Mouse (Mus musculus): ENCODE data around the gene Pex11a. TPM values are rescaled to one million over a fixed set of nuclear protein-coding genes. Genes with fewer than 3 reads are reported as not detected.

Gene Pex11a
- polyA plus RNA-seq, 1 experiment from 2014 or later = 23.9 TPM

DNA sequence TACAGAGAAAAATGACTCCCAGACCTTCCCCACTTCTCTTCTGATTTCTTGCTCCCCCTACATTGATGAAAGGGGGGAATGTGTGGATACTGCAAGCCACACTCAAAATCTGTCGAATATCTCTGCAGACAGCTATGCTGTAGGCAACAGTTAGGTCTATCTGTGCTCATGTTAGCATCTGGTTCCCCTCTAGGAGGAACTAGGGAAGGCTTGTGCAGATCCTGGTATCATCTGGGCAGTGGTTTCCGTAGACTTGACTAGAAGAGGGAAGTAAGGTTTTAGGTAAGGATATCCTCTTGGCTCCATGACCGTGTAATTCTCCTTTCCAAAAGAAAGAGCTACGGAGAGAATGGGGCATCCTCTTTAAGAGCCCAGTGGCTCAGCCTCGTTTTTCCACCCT, 1.7 kb upstream of the Pex11a start:
- H3K36me3 ChIP-seq (ENCODE audit: insufficient read depth, low read length) = no peaks in the 10 kb centered on the region
- H3K27me3 ChIP-seq (replicated peaks; ENCODE audit: insufficient read depth, low read length) = no peaks in the 10 kb centered on the region
- no peak for TF ChIP-seq CTCF (IDR thresholded peaks at IDR 0.05)
- no peak for TF ChIP-seq EP300 (IDR thresholded peaks at IDR 0.05)
- WGBS = 67% methylated on average over 5 of the region's 5 CpGs
- no peak overlapping the region for H3K9ac ChIP-seq (replicated peaks; ENCODE audit: low read depth)
- no peak overlapping the region for H3K27ac ChIP-seq (ENCODE audit: low read length)
- no peaks in the 10 kb centered on the region; the same call in 1 of the 2 replicates for H3K4me1 ChIP-seq (ENCODE audit: insufficient read depth, low read depth, low read length)
- H3K9me3 ChIP-seq (ENCODE audit: low read length) = no peaks in the 10 kb centered on the region
- H3K4me2 ChIP-seq (replicated peaks; ENCODE audit: low read depth, low read length) = no peak overlapping the region
- ATAC-seq = no peak
- DNase-seq (ENCODE audit: low spot score) = no peak
- H3K4me3 ChIP-seq (ENCODE audit: low read depth, low read length) = no peak overlapping the region

DNA sequence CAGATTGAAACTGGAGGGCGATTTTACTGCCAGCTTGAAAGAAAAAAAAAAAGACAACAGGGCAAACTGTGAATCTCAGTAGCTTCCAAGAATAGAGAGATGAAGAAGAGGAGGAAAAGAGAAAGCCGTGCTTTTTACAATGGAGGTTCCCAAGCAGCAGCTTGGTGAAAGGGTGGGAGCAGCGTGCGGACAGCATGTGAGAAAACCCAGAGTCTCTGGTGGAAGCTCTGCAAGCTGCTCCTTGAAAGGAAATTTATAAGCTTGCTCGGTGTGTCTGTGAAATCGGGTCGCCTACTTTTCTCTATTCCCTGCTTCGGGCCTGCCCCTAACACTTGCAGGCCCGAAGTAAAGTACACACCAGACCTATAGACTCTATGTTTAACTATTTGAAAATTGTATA, 1.1 kb upstream of the Pex11a start:
- Histone ChIP-seq H3K4me1 (ENCODE audit: insufficient read depth, low read depth, low read length) (no peaks in the 10 kb centered on the region; the same call in 1 of the 2 replicates), H3K27ac (ENCODE audit: low read length) (no peak overlapping the region), H3K4me2 (replicated peaks; ENCODE audit: low read depth, low read length) (no peak overlapping the region), H3K9ac (replicated peaks; ENCODE audit: low read depth) (no peak overlapping the region), H3K27me3 (replicated peaks; ENCODE audit: insufficient read depth, low read length) (no peaks in the 10 kb centered on the region), H3K36me3 (ENCODE audit: insufficient read depth, low read length) (no peaks in the 10 kb centered on the region), H3K9me3 (ENCODE audit: low read length) (no peaks in the 10 kb centered on the region), H3K4me3 (ENCODE audit: low read depth, low read length) (no peak overlapping the region)
- DNase-seq (ENCODE audit: low spot score) (no peak), ATAC-seq (no peak)
- TF ChIP-seq CTCF (IDR thresholded peaks at IDR 0.05) (no peak), EP300 (IDR thresholded peaks at IDR 0.05) (no peak)
- whole genome bisulfite sequencing = 91% methylated on average over 9 of the region's 9 CpGs

DNA sequence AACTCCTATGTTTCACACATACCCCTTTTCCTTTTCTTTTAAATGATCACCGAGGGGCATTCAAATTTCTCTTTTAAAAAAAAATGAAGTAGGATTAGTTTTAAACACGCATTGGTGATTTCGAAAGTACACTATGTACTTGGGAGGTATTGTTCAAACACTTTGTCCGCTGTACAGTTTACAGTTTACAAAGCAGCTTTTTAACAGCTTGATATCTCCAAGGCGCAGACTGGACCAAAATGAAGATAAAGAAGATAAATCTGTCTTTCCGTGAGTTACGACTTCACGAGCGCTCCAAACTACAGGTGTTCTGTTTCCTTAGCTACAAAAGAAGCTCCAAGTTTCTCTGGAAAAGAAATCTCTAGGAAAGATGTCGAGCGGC, 663 bp downstream of the Pex11a start:
- no peaks in the 10 kb centered on the region for H3K36me3 ChIP-seq (ENCODE audit: insufficient read depth, low read length)
- H3K27me3 ChIP-seq (replicated peaks; ENCODE audit: insufficient read depth, low read length) = no peaks in the 10 kb centered on the region
- WGBS = 9% methylated on average over 11 of the region's 11 CpGs
- peak overlapping the region; percentile 16; the same call in 1 of the 2 replicates for H3K9ac ChIP-seq (replicated peaks; ENCODE audit: low read depth)
- H3K9me3 ChIP-seq (ENCODE audit: low read length) = no peaks in the 10 kb centered on the region
- ATAC-seq (peak; percentile 40; the same call in 1 of the 2 replicates), DNase-seq (ENCODE audit: low spot score) (peak; percentile 34)
- TF ChIP-seq CTCF (IDR thresholded peaks at IDR 0.05) = no peak
- TF ChIP-seq EP300 (IDR thresholded peaks at IDR 0.05) = no peak
- peak overlapping the region; percentile 57 for H3K4me3 ChIP-seq (ENCODE audit: low read depth, low read length)
- H3K4me2 ChIP-seq (replicated peaks; ENCODE audit: low read depth, low read length) = peak overlapping the region; percentile 78
- H3K4me1 ChIP-seq (ENCODE audit: insufficient read depth, low read depth, low read length) = no peaks in the 10 kb centered on the region; the same call in 1 of the 2 replicates
- peak overlapping the region; percentile 60 for H3K27ac ChIP-seq (ENCODE audit: low read length)

DNA sequence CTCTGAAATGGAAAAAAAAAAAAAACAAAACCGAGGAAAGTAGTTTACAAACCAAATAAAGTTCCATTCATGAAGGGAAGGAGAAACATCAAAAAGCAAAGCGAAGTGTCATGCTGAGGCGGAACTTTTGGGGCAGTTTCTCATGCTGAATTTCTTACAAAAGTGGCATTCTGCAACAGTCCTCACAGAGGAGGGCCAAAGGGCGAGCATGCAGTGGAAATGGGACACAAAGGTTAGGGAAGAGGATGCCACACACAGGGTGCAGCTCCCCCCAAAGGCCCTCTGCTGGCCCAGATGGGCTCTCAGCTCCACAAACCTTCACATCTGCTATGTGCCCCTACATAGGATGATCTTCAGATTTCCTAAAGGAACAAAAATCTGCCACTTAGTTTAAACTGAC, 2.7 kb downstream of the Pex11a start:
- H3K9ac ChIP-seq (replicated peaks; ENCODE audit: low read depth) = no peak overlapping the region
- H3K36me3 ChIP-seq (ENCODE audit: insufficient read depth, low read length) = no peaks in the 10 kb centered on the region
- no peak for DNase-seq (ENCODE audit: low spot score)
- H3K27ac ChIP-seq (ENCODE audit: low read length) = no peak overlapping the region
- H3K4me3 ChIP-seq (ENCODE audit: low read depth, low read length) = no peak overlapping the region
- no peaks in the 10 kb centered on the region; the same call in 1 of the 2 replicates for H3K4me1 ChIP-seq (ENCODE audit: insufficient read depth, low read depth, low read length)
- no peaks in the 10 kb centered on the region for H3K9me3 ChIP-seq (ENCODE audit: low read length)
- no peak for ATAC-seq
- no peaks in the 10 kb centered on the region for H3K27me3 ChIP-seq (replicated peaks; ENCODE audit: insufficient read depth, low read length)
- TF ChIP-seq EP300 (IDR thresholded peaks at IDR 0.05) (no peak), CTCF (IDR thresholded peaks at IDR 0.05) (no peak)
- no peak overlapping the region for H3K4me2 ChIP-seq (replicated peaks; ENCODE audit: low read depth, low read length)
- WGBS = 78% methylated on average over 4 of the region's 4 CpGs

GRCm38 (mm10) chr7:79738913-79739312, 4.0 kb downstream of the Pex11a start:
- Histone ChIP-seq H3K4me2 (replicated peaks; ENCODE audit: low read depth, low read length) (no peak overlapping the region), H3K9me3 (ENCODE audit: low read length) (no peaks in the 10 kb centered on the region), H3K36me3 (ENCODE audit: insufficient read depth, low read length) (no peaks in the 10 kb centered on the region), H3K4me3 (ENCODE audit: low read depth, low read length) (no peak overlapping the region), H3K27ac (ENCODE audit: low read length) (no peak overlapping the region), H3K9ac (replicated peaks; ENCODE audit: low read depth) (no peak overlapping the region), H3K4me1 (ENCODE audit: insufficient read depth, low read depth, low read length) (no peaks in the 10 kb centered on the region; the same call in 1 of the 2 replicates), H3K27me3 (replicated peaks; ENCODE audit: insufficient read depth, low read length) (no peaks in the 10 kb centered on the region)
- WGBS = 73% methylated on average over 2 of the region's 2 CpGs
- peak; percentile 33 for DNase-seq (ENCODE audit: low spot score)
- no peak for ATAC-seq
- TF ChIP-seq CTCF (IDR thresholded peaks at IDR 0.05) (no peak), EP300 (IDR thresholded peaks at IDR 0.05) (no peak)

DNA sequence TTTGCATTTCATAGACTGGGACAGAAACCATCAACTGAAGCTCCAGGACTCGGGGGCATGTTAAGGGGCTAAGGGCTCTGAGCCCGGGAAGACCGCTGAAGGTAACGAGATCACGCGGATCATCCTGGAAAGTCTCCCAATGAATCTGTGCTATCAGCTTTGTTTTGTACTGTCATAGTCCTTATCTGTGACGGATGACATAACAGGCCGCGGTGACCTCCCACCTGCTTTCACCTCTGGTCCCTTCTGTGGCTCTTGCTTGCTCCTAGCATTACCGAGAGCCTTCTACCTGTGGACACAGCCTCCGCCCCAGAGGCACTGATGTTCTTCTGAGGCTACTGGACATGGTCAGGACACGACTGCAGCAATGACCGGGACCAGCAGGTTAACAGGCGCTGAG, 6.4 kb downstream of the Pex11a start:
- Histone ChIP-seq H3K27me3 (replicated peaks; ENCODE audit: insufficient read depth, low read length) (no peaks in the 10 kb centered on the region), H3K36me3 (ENCODE audit: insufficient read depth, low read length) (no peaks in the 10 kb centered on the region), H3K4me1 (ENCODE audit: insufficient read depth, low read depth, low read length) (no peaks in the 10 kb centered on the region), H3K9ac (replicated peaks; ENCODE audit: low read depth) (no peak overlapping the region), H3K4me3 (ENCODE audit: low read depth, low read length) (no peak overlapping the region), H3K27ac (ENCODE audit: low read length) (no peak overlapping the region), H3K4me2 (replicated peaks; ENCODE audit: low read depth, low read length) (no peak overlapping the region), H3K9me3 (ENCODE audit: low read length) (no peaks in the 10 kb centered on the region)
- DNase-seq (ENCODE audit: low spot score) = no peak
- ATAC-seq = no peak
- WGBS = 81% methylated on average over 14 of the region's 14 CpGs
- TF ChIP-seq EP300 (IDR thresholded peaks at IDR 0.05) (no peak), CTCF (IDR thresholded peaks at IDR 0.05) (no peak)

DNA sequence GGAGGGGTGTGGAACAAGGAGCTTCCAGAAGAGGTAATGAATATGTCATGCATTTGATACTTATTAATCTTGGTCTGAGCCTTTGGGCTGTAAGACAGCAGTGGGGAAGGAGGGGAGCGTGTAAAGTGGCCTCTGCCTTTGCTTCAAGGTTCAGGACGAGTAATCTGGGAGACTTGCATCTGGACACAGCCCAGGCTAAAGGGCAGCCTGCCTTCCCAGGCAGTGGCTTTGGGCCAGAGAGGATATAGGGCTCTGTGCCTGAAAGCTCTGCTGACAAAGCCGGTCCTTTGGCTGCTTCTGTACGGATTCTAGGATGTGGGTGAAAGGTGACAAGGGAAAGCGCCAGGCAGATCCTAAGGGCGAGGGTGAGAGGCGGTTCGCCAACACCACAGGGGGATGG, 8.4 kb downstream of the Pex11a start:
- H3K4me1 ChIP-seq (ENCODE audit: insufficient read depth, low read depth, low read length) = no peaks in the 10 kb centered on the region
- H3K4me3 ChIP-seq (ENCODE audit: low read depth, low read length) = no peak overlapping the region
- TF ChIP-seq CTCF (IDR thresholded peaks at IDR 0.05) = no peak
- no peak for TF ChIP-seq EP300 (IDR thresholded peaks at IDR 0.05)
- H3K27ac ChIP-seq (ENCODE audit: low read length) = no peak overlapping the region
- H3K4me2 ChIP-seq (replicated peaks; ENCODE audit: low read depth, low read length) = no peak overlapping the region
- WGBS = 66% methylated on average over 8 of the region's 8 CpGs
- no peaks in the 10 kb centered on the region; the same call in 1 of the 2 replicates for H3K27me3 ChIP-seq (replicated peaks; ENCODE audit: insufficient read depth, low read length)
- no peak overlapping the region for H3K9ac ChIP-seq (replicated peaks; ENCODE audit: low read depth)
- no peak for DNase-seq (ENCODE audit: low spot score)
- no peaks in the 10 kb centered on the region for H3K9me3 ChIP-seq (ENCODE audit: low read length)
- H3K36me3 ChIP-seq (ENCODE audit: insufficient read depth, low read length) = no peaks in the 10 kb centered on the region
- no peak for ATAC-seq

Data from lung, postnatal 0 days (tissue).